Comparison of ENCODE assay signal across 7 mouse cellular contexts in the genomic region with DNA sequence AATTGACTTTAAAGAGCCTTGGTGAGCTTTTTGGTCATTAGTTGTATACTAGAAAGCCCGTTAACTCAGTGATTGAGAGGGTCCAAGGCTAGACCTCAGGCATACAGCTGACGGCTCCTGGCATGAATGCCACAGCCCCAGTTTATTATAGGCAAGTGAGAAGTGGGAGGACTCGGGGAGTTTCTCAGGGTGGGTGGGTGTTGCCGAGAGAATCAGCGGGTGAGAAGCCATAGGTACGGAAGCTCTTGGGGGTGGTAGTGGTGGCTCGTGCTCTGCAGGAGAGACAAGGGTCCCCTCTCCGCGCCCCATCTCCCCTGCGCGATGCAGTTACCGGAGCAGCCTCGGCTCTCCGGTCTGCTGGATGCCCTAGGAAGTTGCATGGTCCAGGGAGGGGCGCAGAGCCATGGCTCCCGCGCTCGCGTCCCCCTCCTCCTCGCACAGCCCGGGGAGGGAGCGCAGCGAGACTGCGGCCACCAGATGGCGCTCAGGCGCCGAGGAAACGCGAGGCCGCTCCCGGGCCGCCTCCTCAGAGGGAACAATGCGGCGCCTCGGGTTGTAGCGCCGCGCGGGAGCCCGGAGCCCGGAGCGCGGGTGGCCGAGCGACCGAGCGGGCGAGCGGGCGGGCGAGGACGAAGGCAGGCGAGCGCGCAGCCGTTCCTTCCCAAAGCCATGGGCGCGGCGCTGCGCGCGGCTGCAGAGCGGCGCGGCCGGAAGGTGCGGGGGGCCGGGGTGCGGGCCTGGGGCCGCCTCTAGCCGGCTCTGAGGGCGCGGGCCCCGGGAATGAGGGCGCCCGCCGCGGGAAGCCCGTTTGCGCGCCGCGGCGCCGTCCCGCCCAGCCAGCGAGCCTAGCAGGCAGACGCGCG. TPM values are rescaled to one million over a fixed set of nuclear protein-coding genes. Genes with fewer than 3 reads are reported as not detected.
DNase-seq lines count a peak whose midpoint lies in the region; ATAC-seq and TF ChIP-seq lines count a peak whose summit lies in the region.

A gene (plus strand): TSS at position 541 of the 863 bp plus-strand sequence.

- peak; percentile 86 for TF ChIP-seq POLR2A in brain, embryonic 14.5 days (IDR thresholded peaks at IDR 0.05; ENCODE audit: borderline replicate concordance, extremely low read depth, insufficient read depth, insufficient read length, poor library complexity, severe bottlenecking)
- TF ChIP-seq POLR2A in embryonic fibroblast, embryonic 13.5 days (IDR thresholded peaks at IDR 0.05; ENCODE audit: low read depth, low read length): no peak
- TF ChIP-seq POLR2A in limb, embryonic 14.5 days (IDR thresholded peaks at IDR 0.05; ENCODE audit: borderline replicate concordance, extremely low read depth, insufficient read depth, insufficient read length): no peak
- no peak for TF ChIP-seq POLR2A in spleen, adult 2 months (IDR thresholded peaks at IDR 0.05; ENCODE audit: low read depth, low read length)

- peak; percentile 91 for TF ChIP-seq CTCF in brain, embryonic 14.5 days (IDR thresholded peaks at IDR 0.05; ENCODE audit: borderline replicate concordance, extremely low read depth, insufficient read depth, insufficient read length)
- peak; percentile 83 for TF ChIP-seq CTCF in embryonic fibroblast, embryonic 13.5 days (IDR thresholded peaks at IDR 0.05; ENCODE audit: borderline replicate concordance, insufficient read depth, low read length)
- peak; percentile 91 for TF ChIP-seq CTCF in spleen, adult 2 months (IDR thresholded peaks at IDR 0.05; ENCODE audit: extremely low read depth, insufficient read depth, insufficient read length, insufficient replicate concordance)

- peak within 1 kb of the TSS; percentile 100 for H3K4me2 ChIP-seq in heart, embryonic 11.5 days
- peak within 1 kb of the TSS; percentile 91 for H3K4me2 ChIP-seq in kidney, embryonic 14.5 days (replicated peaks; ENCODE audit: low read depth, low read length)
- H3K4me2 ChIP-seq in limb, embryonic 14.5 days (replicated peaks; ENCODE audit: low read depth, low read length, severe bottlenecking): peak within 1 kb of the TSS; percentile 100
- H3K4me2 ChIP-seq in midbrain, embryonic 16.5 days (ENCODE audit: low read length): peak within 1 kb of the TSS; percentile 95

- DNase-seq in brain, embryonic 14.5 days (ENCODE audit: low read depth): peak; percentile 91
- DNase-seq in limb, embryonic 14.5 days (ENCODE audit: low spot score): peak; percentile 81
- DNase-seq in spleen, adult 2 months (ENCODE audit: low read depth in 1 of 2, low spot score in 2 of 2): peak; percentile 11 to 62

- no peaks in the 10 kb centered on the region for H3K36me3 ChIP-seq in heart, embryonic 11.5 days (ENCODE audit: control insufficient read depth, insufficient read depth, low read length)
- H3K36me3 ChIP-seq in kidney, embryonic 14.5 days (ENCODE audit: control insufficient read depth, insufficient read depth, low read length): no peaks in the 10 kb centered on the region
- H3K36me3 ChIP-seq in limb, embryonic 14.5 days (ENCODE audit: control insufficient read depth, insufficient read depth, low read length): no peaks in the 10 kb centered on the region
- H3K36me3 ChIP-seq in midbrain, embryonic 16.5 days (ENCODE audit: control insufficient read depth, insufficient read depth, low read length): no peaks in the 10 kb centered on the region
- H3K36me3 ChIP-seq in spleen, adult 2 months (ENCODE audit: control insufficient read depth, insufficient read depth, low read length): no peaks in the 10 kb centered on the region

- under 1% methylated on average over 62 of the region's 90 CpGs for WGBS in heart, embryonic 11.5 days (ENCODE audit: insufficient replicate concordance)
- WGBS in kidney, embryonic 14.5 days: under 1% methylated on average over 71 of the region's 90 CpGs
- WGBS in limb, embryonic 14.5 days: 2% methylated on average over 47 of the region's 90 CpGs
- WGBS in midbrain, embryonic 16.5 days: 1% methylated on average over 54 of the region's 90 CpGs
- WGBS in spleen, adult 2 months: 5% methylated on average over 66 of the region's 90 CpGs

- H3K9me3 ChIP-seq in heart, embryonic 11.5 days (replicated peaks; ENCODE audit: control insufficient read depth, low read length): no peaks in the 10 kb centered on the region
- no peaks in the 10 kb centered on the region for H3K9me3 ChIP-seq in kidney, embryonic 14.5 days (ENCODE audit: control insufficient read depth, low read length)
- H3K9me3 ChIP-seq in limb, embryonic 14.5 days (ENCODE audit: control insufficient read depth, low read length): no peaks in the 10 kb centered on the region
- no peaks in the 10 kb centered on the region for H3K9me3 ChIP-seq in midbrain, embryonic 16.5 days (replicated peaks; ENCODE audit: control insufficient read depth, low read length, poor library complexity, severe bottlenecking)

- ATAC-seq in heart, embryonic 11.5 days (replicated peaks; ENCODE audit: insufficient number of reproducible peaks, low FRiP score, low TSS enrichment): peak; percentile 58
- ATAC-seq in kidney, embryonic 14.5 days (ENCODE audit: low FRiP score, low TSS enrichment): peak; percentile 91
- peak; percentile 82 for ATAC-seq in limb, embryonic 14.5 days (ENCODE audit: low FRiP score, low read depth)
- peak; percentile 90 for ATAC-seq in midbrain, embryonic 16.5 days

- no peak within 1 kb of the TSS for H3K4me3 ChIP-seq in embryonic fibroblast, embryonic 13.5 days (ENCODE audit: insufficient read depth, low read length)
- peak within 1 kb of the TSS; percentile 59 for H3K4me3 ChIP-seq in heart, embryonic 11.5 days (ENCODE audit: low read depth, low read length)
- H3K4me3 ChIP-seq in kidney, embryonic 14.5 days (ENCODE audit: low read length): peak within 1 kb of the TSS; percentile 39
- H3K4me3 ChIP-seq in limb, embryonic 14.5 days (replicated peaks; ENCODE audit: low read length): peak within 1 kb of the TSS; percentile 64
- H3K4me3 ChIP-seq in midbrain, embryonic 16.5 days (ENCODE audit: low read depth, low read length): peak within 1 kb of the TSS; percentile 86
- peak within 1 kb of the TSS; percentile 41; the same call in 1 of the 2 replicates for H3K4me3 ChIP-seq in spleen, adult 2 months (ENCODE audit: extremely low read depth, insufficient read depth, insufficient read length)

- peaks cover 73% of the 10 kb centered on the region for H3K27me3 ChIP-seq in heart, embryonic 11.5 days (ENCODE audit: control insufficient read depth, insufficient read depth, low read length)
- peaks cover 52% of the 10 kb centered on the region for H3K27me3 ChIP-seq in kidney, embryonic 14.5 days (ENCODE audit: control insufficient read depth, insufficient read depth, low read length)
- peaks cover 48% of the 10 kb centered on the region for H3K27me3 ChIP-seq in limb, embryonic 14.5 days (ENCODE audit: control insufficient read depth, insufficient read depth, low read length)
- H3K27me3 ChIP-seq in midbrain, embryonic 16.5 days (ENCODE audit: control insufficient read depth, insufficient read depth, low read depth, low read length): no peaks in the 10 kb centered on the region
- H3K27me3 ChIP-seq in spleen, adult 2 months (ENCODE audit: control insufficient read depth, insufficient read depth, low read length): peaks cover 17% of the 10 kb centered on the region

- H3K9ac ChIP-seq in heart, embryonic 11.5 days (ENCODE audit: low read depth, low read length): peak within 1 kb of the TSS; percentile 60; the same call in 1 of the 2 replicates
- peak within 1 kb of the TSS; percentile 57 for H3K9ac ChIP-seq in kidney, embryonic 14.5 days (ENCODE audit: low read depth, low read length)
- H3K9ac ChIP-seq in limb, embryonic 14.5 days (ENCODE audit: low read depth, low read length, severe bottlenecking): peak within 1 kb of the TSS; percentile 62
- peak within 1 kb of the TSS; percentile 100 for H3K9ac ChIP-seq in midbrain, embryonic 16.5 days (ENCODE audit: low read depth, low read length)

- H3K27ac ChIP-seq in embryonic fibroblast, embryonic 13.5 days (ENCODE audit: insufficient read depth, low read length): no peak within 1 kb of the TSS
- H3K27ac ChIP-seq in heart, embryonic 11.5 days (ENCODE audit: low read depth, low read length): no peak within 1 kb of the TSS
- no peak within 1 kb of the TSS for H3K27ac ChIP-seq in kidney, embryonic 14.5 days (ENCODE audit: low read depth, low read length)
- H3K27ac ChIP-seq in limb, embryonic 14.5 days (replicated peaks; ENCODE audit: low read depth, low read length): no peak within 1 kb of the TSS
- peak within 1 kb of the TSS; percentile 86 for H3K27ac ChIP-seq in midbrain, embryonic 16.5 days (ENCODE audit: low read length)
- H3K27ac ChIP-seq in spleen, adult 2 months (ENCODE audit: insufficient read depth, low read length): no peak within 1 kb of the TSS

- no peaks in the 10 kb centered on the region for H3K4me1 ChIP-seq in embryonic fibroblast, embryonic 13.5 days (ENCODE audit: control insufficient read depth, insufficient read depth, low read length)
- peaks cover 19% of the 10 kb centered on the region for H3K4me1 ChIP-seq in heart, embryonic 11.5 days (ENCODE audit: control insufficient read depth, insufficient read depth, low read length)
- peaks cover 9% of the 10 kb centered on the region; the same call in 1 of the 2 replicates for H3K4me1 ChIP-seq in kidney, embryonic 14.5 days (ENCODE audit: control insufficient read depth, insufficient read depth, low read length)
- no peaks in the 10 kb centered on the region for H3K4me1 ChIP-seq in limb, embryonic 14.5 days (ENCODE audit: control insufficient read depth, insufficient read depth, low read length)
- H3K4me1 ChIP-seq in midbrain, embryonic 16.5 days (ENCODE audit: control insufficient read depth, insufficient read depth, low read length): peaks cover 44% of the 10 kb centered on the region
- H3K4me1 ChIP-seq in spleen, adult 2 months (ENCODE audit: control insufficient read depth, insufficient read depth, insufficient read length): peaks cover 9% of the 10 kb centered on the region; the same call in 1 of the 2 replicates

RNA-seq across cellular contexts. Expression of the gene that starts here (rescaled TPM):
- polyA plus RNA-seq in brain, embryonic 14.5 days (2012; rRNA removed): 95.1 and 98.4 TPM in 2 replicates
- polyA plus RNA-seq in embryonic fibroblast, embryonic 13.5 days (2011; ENCODE audit: insufficient read length, low read depth, missing spikeins): not detected in 2 replicates
- 0.29 and 0.66 TPM in 2 replicates for polyA plus RNA-seq in heart, embryonic 11.5 days (2014; fragmentation: Nextera tagmentation; extraction: Ambion mirVana)
- 0.21 and 0.23 TPM in 2 replicates for polyA plus RNA-seq in kidney, embryonic 14.5 days (2014; fragmentation: Nextera tagmentation; extraction: Ambion mirVana)
- polyA plus RNA-seq in limb, embryonic 14.5 days (2012; rRNA removed): 3.6 and 6.7 TPM in 2 replicates
- 0.78 and 1.1 TPM in 2 replicates for polyA plus RNA-seq in limb, embryonic 14.5 days (2014; fragmentation: Nextera tagmentation; extraction: Ambion mirVana)
- polyA plus RNA-seq in midbrain, embryonic 16.5 days (2015; fragmentation: Nextera tagmentation; extraction: Ambion mirVana): 22.2 and 26.1 TPM in 2 replicates
- not detected in 2 replicates for polyA plus RNA-seq in spleen, adult 2 months (2012; rRNA removed)

Comparison
In these comparisons a context has a peak if more than half of its experiments do, and no peak if none do; other contexts are left out.
1. Peak in ATAC-seq, H3K4me3 ChIP-seq, H3K9ac ChIP-seq and H3K4me2 ChIP-seq in heart, embryonic 11.5 days; RNA of the gene not detected or under 1 TPM.
2. Peak in ATAC-seq, H3K4me3 ChIP-seq, H3K9ac ChIP-seq and H3K4me2 ChIP-seq in kidney, embryonic 14.5 days; RNA of the gene not detected or under 1 TPM.
3. Peak in DNase-seq and H3K4me3 ChIP-seq in spleen, adult 2 months; RNA of the gene not detected or under 1 TPM.
4. DNase-seq: peak in every context shown above with its lines; median percentile 91 in brain, embryonic 14.5 days; 81 in limb, embryonic 14.5 days; 36 in spleen, adult 2 months.